Mouse (Mus musculus) heart, adult 2 months (tissue): ENCODE results near the gene Msh6.

Source experiments
- CTCF ChIP-seq: fragments of 200-600 bp; IDR thresholded peaks from 2 replicates; pipeline ENCODE4 v1.8.1; 2022; ENCODE audit warnings: antibody characterized with exemption, mild to moderate bottlenecking, moderate library complexity
- EP300 ChIP-seq: fragments of 200-500 bp; IDR thresholded peaks from 2 replicates; pipeline ENCODE4 v1.6.1; 2011; ENCODE audit warnings: low read depth, low read length, control low read depth; ENCODE audit not compliant: insufficient read depth
- POLR2A ChIP-seq: fragments of 200-500 bp; IDR thresholded peaks from 2 replicates; pipeline ENCODE4 v1.6.1; 2011; ENCODE audit warnings: mild to moderate bottlenecking, low read depth, low read length, control low read depth; ENCODE audit not compliant: insufficient read depth

- TF ChIP-seq CTCF = 0 out of 2 replicates have a peak, but pooled peaks have one; percentile 12
- no peak for TF ChIP-seq POLR2A
- no peak for TF ChIP-seq EP300
Observed at GRCm38 (mm10) chr17:87958283-87958682, 16.6 kb upstream of the Msh6 start.
